Mouse (Mus musculus) midbrain, postnatal 0 days (tissue): ENCODE measurements at regions not wholly inside any gene's neighbourhood (a gene's known extent, or its start where the extent isn't known, plus 50 kb on each side); places are given as distances from the start of the nearest gene placed in this dataset.

Experiments
- ATAC-seq: fragments of 200-750 bp; cut with Nextera tagmentation; 2 replicates; pipeline ENCODE4 v1.8.0; 2017; ENCODE audit warnings: moderate number of reproducible peaks, mild to moderate bottlenecking, moderate TSS enrichment, moderate library complexity; ENCODE audit not compliant: low FRiP score
- DNase-seq: peaks from one replicate; pipeline ENCODE4 v3.0.0-alpha.2; 2015; ENCODE audit warnings: low spot score
- H3K27ac ChIP-seq: fragments of 300-500 bp; sonication (generic); 2 replicates; pipeline ENCODE4 v1.5.1; 2014; ENCODE audit warnings: low read depth, mild to moderate bottlenecking, low read length, mixed read lengths
- H3K27me3 ChIP-seq: fragments of 300-500 bp; sonication (generic); 2 replicates; pipeline ENCODE4 v1.6.1; 2014; ENCODE audit warnings: low read length, control low read depth, mixed read lengths; ENCODE audit not compliant: insufficient read depth
- H3K36me3 ChIP-seq: fragments of 300-500 bp; sonication (generic); 2 replicates; pipeline ENCODE4 v1.6.1; 2014; ENCODE audit warnings: low read length, control low read depth, mixed read lengths; ENCODE audit not compliant: insufficient read depth
- H3K4me1 ChIP-seq: fragments of 300-500 bp; sonication (generic); 2 replicates; pipeline ENCODE4 v1.6.1; 2014; ENCODE audit warnings: mild to moderate bottlenecking, control low read depth, antibody characterized with exemption, low read length, mixed read lengths; ENCODE audit not compliant: insufficient read depth
- H3K4me2 ChIP-seq: fragments of 300-500 bp; sonication (generic); 2 replicates; pipeline ENCODE4 v1.6.1; 2014; ENCODE audit warnings: low read depth, mild to moderate bottlenecking, low read length, mixed read lengths; ENCODE audit not compliant: poor library complexity, severe bottlenecking
- H3K4me3 ChIP-seq: fragments of 300-500 bp; sonication (generic); 2 replicates; pipeline ENCODE4 v1.5.1; 2014; ENCODE audit warnings: low read depth, mild to moderate bottlenecking, low read length, moderate library complexity
- H3K9ac ChIP-seq: fragments of 300-500 bp; sonication (generic); replicated peaks from 2 replicates; pipeline ENCODE4 v1.6.1; 2014; ENCODE audit warnings: mild to moderate bottlenecking, low read length, moderate library complexity, mixed read lengths; ENCODE audit not compliant: poor library complexity, severe bottlenecking
- H3K9me3 ChIP-seq: fragments of 300-500 bp; sonication (generic); 2 replicates; pipeline ENCODE4 v1.6.1; 2016; ENCODE audit warnings: low read length, control low read depth
- CTCF ChIP-seq: IDR thresholded peaks from 2 replicates; pipeline ENCODE4 v1.5.1; 2016; ENCODE audit warnings: antibody characterized with exemption, mild to moderate bottlenecking
- WGBS: fragments of 180-500 bp; shearing (Covaris S2); extraction: QIAGEN DNeasy Blood & Tissue Kit; methylation state at CpG from one replicate; pipeline ENCODE4 v1.1.7; 2014; 5-methylcytosine and 5-hydroxymethylcytosine counted together

DNA sequence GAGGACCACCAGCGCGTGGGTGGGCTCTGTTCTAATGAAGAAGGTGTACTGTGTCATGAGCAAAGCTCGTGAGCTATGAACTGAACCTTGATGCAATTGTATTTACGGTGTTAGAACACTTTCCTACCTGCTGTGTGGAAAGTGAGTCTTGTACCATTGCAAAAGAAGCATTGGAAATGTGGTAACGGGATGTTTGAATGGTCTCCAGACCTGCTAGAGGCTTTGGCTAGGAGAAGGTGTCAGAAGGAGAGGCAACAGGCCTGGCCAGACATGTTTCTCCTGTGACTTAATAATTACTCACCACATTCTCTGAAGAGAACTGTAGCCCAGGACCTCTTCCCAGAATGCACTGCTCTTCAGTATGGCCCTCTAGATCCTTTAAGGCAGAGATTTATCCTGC lies 51.3 kb upstream of the Slc45a1 start:
- no peaks in the 10 kb centered on the region for H3K27me3 ChIP-seq
- no peaks in the 10 kb centered on the region for H3K36me3 ChIP-seq
- DNase-seq (no peak), ATAC-seq (no peak)
- H3K9me3 ChIP-seq, result no peaks in the 10 kb centered on the region
- H3K4me1 ChIP-seq, result no peaks in the 10 kb centered on the region
- WGBS, result 92% methylated on average over 5 of the region's 5 CpGs
- no peak overlapping the region for H3K27ac ChIP-seq
- no peak for TF ChIP-seq CTCF
- H3K9ac ChIP-seq, result no peak overlapping the region
- no peak overlapping the region for H3K4me2 ChIP-seq
- H3K4me3 ChIP-seq, result no peak overlapping the region
